Mouse (Mus musculus) adrenal gland, postnatal 10 days (tissue): Measurements from ENCODE around the gene Rai14. TPM values are rescaled to one million over a fixed set of nuclear protein-coding genes. Genes with fewer than 3 reads are reported as not detected.
"Not testable (repeated sequence)": the region's sequence is repeated elsewhere in the genome, so short reads cannot be mapped to it uniquely, and the experiment has no call there.

Experiments used
- DNase-seq: peaks from one replicate; pipeline ENCODE4 v3.0.0; 2021; ENCODE audit warnings: mixed read lengths
- total RNA-seq, 2 experiments: library from RNA; stranded (reverse); gene quantifications; 2 replicates each; pipeline ENCODE4 v1.2.3; 2021

Gene Rai14
- total RNA-seq, 2 experiments from 2014 or later = 18.7 to 21.0 TPM

DNA sequence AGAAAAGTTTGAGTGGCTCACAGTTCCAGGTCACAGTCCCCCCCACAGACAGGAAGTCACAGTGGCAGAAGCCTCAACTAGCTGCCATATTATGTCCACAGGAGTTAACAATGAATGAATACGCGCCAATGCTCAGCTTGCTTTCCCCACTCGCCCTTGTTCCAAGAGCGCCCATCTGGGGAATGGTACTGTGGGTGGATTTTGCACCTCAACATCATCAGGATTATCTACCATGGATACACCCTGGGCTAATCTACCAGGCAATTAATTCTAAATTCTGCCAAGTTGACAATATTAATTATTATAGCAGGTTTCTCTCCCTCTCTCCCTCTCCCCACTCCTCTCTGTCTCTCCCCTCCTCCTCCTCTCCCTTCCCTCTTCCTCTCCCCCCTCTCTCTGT is 105.3 kb downstream of the Rai14 start:
- DNase-seq = no peak

- DNase-seq = no peak
Observed at GRCm38 (mm10) chr15:10608508-10609098, 105.8 kb downstream of the Rai14 start.

DNA sequence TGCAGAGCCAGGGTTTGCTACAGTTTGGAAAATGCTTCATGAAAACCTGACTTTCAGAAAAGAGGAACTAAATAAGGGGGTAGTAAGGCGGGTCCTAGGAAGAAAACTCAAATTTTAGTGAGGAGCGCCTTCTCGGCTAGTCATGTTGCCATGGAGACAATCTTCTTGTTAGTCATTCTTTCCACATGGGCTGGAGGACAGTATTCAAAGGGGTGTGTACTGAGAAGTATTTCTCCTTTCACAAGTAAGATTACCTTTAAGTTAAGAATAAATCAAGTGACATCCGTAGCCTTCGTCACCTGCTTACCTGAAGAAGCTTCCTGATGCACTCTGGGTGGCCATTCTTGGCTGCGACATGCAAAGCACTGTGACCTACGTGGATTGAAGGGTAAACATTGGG is 115.0 kb downstream of the Rai14 start:
- no peak for DNase-seq

- DNase-seq = no peak
Observed at GRCm38 (mm10) chr15:10598259-10599225, 115.9 kb downstream of the Rai14 start.

GRCm38 (mm10) chr15:10596871-10597270 is 117.6 kb downstream of the Rai14 start:
- no peak for DNase-seq

DNA sequence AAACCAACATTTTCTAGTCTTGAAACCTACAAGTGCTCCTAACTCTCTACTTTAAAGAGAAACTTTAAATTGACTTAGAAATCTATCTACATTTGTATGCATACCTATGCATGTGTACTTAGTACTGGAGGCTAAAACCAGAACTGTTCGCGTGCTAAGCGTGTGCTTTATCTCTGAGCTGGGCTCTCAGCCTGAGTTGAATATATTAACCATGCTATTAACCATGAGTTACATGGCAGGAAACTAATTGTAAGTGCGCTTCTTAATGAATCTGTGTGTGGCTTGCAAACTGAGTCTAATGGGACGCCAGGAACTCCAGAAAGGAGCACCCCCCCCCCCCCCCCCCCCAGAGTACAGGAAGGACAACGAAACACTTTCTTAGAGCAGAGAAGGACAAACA is 119.0 kb downstream of the Rai14 start:
- no peak for DNase-seq

GRCm38 (mm10) chr15:10594910-10595309 is 119.5 kb downstream of the Rai14 start:
- DNase-seq = no peak

DNA sequence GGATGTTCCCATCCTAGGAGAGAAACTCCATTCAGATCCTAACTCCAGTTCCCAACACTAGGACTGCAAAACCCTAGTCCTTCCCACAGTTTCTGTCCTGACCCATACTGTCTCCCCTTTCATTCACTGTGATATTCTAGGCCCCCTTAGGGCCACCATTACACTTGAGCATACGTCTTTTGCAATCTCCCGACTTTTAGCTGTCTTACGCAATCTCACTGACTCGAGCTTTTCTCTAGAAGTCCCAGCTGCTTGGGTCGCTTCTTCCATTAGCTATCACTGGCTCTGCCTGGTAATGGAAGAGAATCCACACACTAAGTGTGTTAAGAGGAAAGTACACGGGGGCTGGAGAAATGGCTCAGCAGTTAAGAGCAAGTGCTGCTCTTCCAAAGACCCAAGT is 121.3 kb downstream of the Rai14 start:
- DNase-seq = no peak

GRCm38 (mm10) chr15:10586565-10586964 is 127.9 kb downstream of the Rai14 start:
- no peak for DNase-seq

DNA sequence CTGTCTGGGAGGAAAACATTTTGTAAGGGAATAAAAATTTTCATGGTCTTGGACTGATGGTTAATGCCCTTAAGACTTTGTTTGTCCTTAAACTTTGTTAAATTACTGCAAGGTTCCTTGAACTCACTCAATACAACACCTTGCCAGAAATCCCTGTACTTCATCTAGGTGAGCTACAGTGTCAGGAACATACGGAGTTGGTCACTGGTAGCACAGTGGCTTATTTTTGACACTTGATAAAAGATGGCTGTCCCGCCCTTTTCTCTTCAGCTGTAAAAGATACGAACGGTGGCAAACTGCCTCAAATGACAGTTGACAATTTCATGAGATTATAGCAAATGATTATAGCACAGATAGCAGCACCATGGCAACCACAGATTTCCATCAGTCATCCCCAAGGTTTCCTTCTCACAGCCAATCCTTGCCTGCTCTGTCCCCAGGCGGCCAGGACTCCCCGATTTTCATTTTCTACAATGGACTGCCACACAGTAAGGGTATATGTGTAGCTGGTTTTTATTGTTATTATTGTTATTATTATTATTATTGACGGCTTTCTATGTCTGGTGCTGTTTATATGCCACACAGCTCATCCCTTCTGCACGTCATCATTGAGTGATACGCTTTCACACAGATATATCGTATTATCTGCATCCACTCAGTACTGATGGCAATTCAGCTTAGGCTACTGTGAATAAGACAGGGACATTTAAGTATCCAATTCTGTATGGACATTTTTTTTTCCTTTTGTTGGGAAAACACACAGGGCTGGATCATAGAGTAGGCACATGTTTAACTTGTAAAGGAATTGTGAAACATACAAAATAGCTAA is 129.9 kb downstream of the Rai14 start:
- no peak for DNase-seq

GRCm38 (mm10) chr15:10583408-10583807 is 131.0 kb downstream of the Rai14 start:
- peak; percentile 67 for DNase-seq

DNA sequence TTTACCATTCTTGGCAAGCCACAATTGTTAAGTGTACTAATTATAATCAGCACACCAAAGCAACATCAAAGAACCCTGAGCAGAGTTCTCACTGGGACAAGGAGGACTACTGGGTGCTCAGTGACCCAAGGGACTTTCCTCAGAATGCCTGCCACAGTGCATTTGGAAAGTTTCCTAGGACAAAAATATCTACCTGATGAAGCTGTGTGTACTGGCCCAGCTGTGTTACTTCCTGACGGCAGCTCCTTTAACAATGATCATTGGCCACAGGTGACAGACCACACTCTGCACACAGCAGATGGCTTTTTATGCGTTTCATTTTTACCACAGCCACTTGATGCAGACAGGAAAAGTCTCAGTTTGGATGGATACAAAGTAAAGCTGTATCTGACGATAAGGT is 135.3 kb downstream of the Rai14 start:
- no peak for DNase-seq

- no peak for DNase-seq
Observed at GRCm38 (mm10) chr15:10566486-10566885, 147.9 kb downstream of the Rai14 start.

GRCm38 (mm10) chr15:10564201-10564600 is 150.2 kb downstream of the Rai14 start:
- DNase-seq = no peak

- no peak for DNase-seq
Observed at GRCm38 (mm10) chr15:10562281-10562680, 152.1 kb downstream of the Rai14 start.

GRCm38 (mm10) chr15:10560005-10560404 is 154.4 kb downstream of the Rai14 start:
- DNase-seq = no peak

- no peak for DNase-seq
Observed at GRCm38 (mm10) chr15:10558465-10558864, 156.0 kb downstream of the Rai14 start, which contains the start of gene Ttc23l. TSS of gene Ttc23l (minus strand) at chr15:10558668.

GRCm38 (mm10) chr15:10554336-10554735 is 160.1 kb downstream of the Rai14 start:
- DNase-seq = no peak

DNA sequence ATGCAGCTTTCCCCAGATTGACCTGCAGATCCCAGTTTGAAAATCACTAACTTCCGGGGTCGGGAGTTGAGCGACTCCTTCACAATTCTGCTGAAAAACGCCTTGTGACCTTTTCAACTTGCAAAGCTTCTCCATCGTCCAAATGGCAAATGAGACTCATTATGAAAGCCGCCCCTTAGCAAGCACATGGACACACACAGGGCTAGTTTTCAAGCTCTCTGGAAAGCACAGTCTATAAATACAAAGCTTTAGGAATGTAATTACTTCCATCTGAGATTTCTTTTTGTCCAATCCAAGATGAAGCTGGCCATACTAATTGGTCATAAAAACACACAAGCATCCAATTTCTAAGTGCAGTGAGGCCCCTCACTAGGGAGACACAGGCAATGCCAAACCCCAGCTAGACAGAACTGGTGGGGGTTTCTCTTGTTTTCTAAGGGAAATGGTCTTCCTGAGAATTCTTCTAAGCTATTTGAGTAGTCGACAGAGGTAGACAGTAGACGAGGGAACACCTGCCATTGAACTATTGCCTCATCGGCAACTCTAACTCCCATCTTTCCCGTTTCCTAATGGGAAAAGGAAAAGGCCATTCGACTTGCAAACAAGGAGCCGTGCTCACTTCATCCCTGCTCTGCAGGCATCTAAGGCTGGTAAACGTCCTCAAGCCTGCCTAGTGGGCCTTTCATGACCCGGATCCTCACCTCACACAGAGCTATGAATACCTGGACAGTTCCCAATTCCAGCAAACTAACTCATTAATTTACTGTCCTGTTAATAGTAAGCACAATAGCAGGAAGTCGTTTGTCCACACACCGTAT is 173.9 kb downstream of the Rai14 start:
- DNase-seq = no peak

- no peak for DNase-seq
Observed at GRCm38 (mm10) chr15:10535969-10536368, 178.5 kb downstream of the Rai14 start.

GRCm38 (mm10) chr15:10534591-10534990 is 179.8 kb downstream of the Rai14 start:
- no peak for DNase-seq

DNA sequence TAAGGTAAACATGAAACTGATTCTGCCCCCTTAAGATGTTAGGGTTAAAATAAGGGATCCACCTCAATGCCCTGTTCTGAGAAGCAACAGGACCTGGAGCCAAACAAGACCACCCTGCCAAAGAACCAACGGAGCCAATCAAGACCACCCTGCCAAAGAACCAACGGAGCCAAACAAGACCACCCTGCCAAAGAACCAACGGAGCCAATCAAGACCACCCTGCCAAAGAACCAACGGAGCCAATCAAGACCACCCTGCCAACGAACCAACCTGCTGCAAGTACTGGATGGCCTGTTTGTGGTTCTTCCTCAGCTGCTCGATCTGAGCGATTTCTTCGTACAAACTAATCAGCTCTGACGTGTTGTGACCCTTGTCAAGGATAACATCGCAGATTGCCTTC is 181.1 kb downstream of the Rai14 start:
- DNase-seq = not testable (repeated sequence)
